Mouse (Mus musculus) heart, embryonic 11.5 days (tissue): ENCODE data around the gene 4930503B20Rik. TPM values are rescaled to one million over a fixed set of nuclear protein-coding genes. Genes with fewer than 3 reads are reported as not detected.

Experiments
- ATAC-seq: fragments of 200-750 bp; cut with Nextera tagmentation; replicated peaks from 2 replicates; pipeline ENCODE4 v1.8.0; 2017; ENCODE audit warnings: moderate library complexity; ENCODE audit not compliant: insufficient number of reproducible peaks, low FRiP score, low TSS enrichment
- H3K27ac ChIP-seq: fragments of 300-500 bp; sonication (generic); 2 replicates; pipeline ENCODE4 v1.5.1; 2014; ENCODE audit warnings: mild to moderate bottlenecking, low read depth, low read length
- H3K27me3 ChIP-seq: fragments of 300-500 bp; sonication (generic); 2 replicates; pipeline ENCODE4 v1.6.1; 2014; ENCODE audit warnings: mild to moderate bottlenecking, low read length, mixed read lengths; ENCODE audit not compliant: control insufficient read depth, insufficient read depth
- H3K36me3 ChIP-seq: fragments of 300-500 bp; sonication (generic); 2 replicates; pipeline ENCODE4 v1.6.1; 2014; ENCODE audit warnings: mild to moderate bottlenecking, low read length, moderate library complexity, mixed read lengths; ENCODE audit not compliant: control insufficient read depth, insufficient read depth
- H3K4me1 ChIP-seq: fragments of 300-500 bp; sonication (generic); 2 replicates; pipeline ENCODE4 v1.6.1; 2014; ENCODE audit warnings: low read length; ENCODE audit not compliant: control insufficient read depth, insufficient read depth
- H3K4me2 ChIP-seq: fragments of 300-500 bp; sonication (generic); 2 replicates; pipeline ENCODE4 v1.6.1; 2014; ENCODE audit warnings: mild to moderate bottlenecking, moderate library complexity
- H3K4me3 ChIP-seq: fragments of 300-500 bp; sonication (generic); 2 replicates; pipeline ENCODE4 v1.5.1; 2014; ENCODE audit warnings: low read depth, low read length
- H3K9ac ChIP-seq: fragments of 300-500 bp; sonication (generic); 2 replicates; pipeline ENCODE4 v1.6.1; 2014; ENCODE audit warnings: mild to moderate bottlenecking, low read depth, low read length, moderate library complexity
- H3K9me3 ChIP-seq: fragments of 300-500 bp; sonication (generic); replicated peaks from 2 replicates; pipeline ENCODE4 v1.6.1; 2016; ENCODE audit warnings: low read length; ENCODE audit not compliant: control insufficient read depth
- WGBS: fragments of 180-500 bp; shearing (Covaris S2); extraction: QIAGEN DNeasy Blood & Tissue Kit; methylation state at CpG from one replicate; pipeline ENCODE4 v1.1.7; 2014; ENCODE audit not compliant: insufficient replicate concordance; 5-methylcytosine and 5-hydroxymethylcytosine counted together
- polyA plus RNA-seq: library from polyadenylated mRNA; unstranded; fragments of >200 nt; fragmentation: Nextera tagmentation; extraction: Ambion mirVana; gene quantifications from 2 replicates; pipeline ENCODE4 v1.2.1, GENCODE M21; 2014

4930503B20Rik gene
- polyA plus RNA-seq, 1 experiment from 2014 or later, result not detected

DNA sequence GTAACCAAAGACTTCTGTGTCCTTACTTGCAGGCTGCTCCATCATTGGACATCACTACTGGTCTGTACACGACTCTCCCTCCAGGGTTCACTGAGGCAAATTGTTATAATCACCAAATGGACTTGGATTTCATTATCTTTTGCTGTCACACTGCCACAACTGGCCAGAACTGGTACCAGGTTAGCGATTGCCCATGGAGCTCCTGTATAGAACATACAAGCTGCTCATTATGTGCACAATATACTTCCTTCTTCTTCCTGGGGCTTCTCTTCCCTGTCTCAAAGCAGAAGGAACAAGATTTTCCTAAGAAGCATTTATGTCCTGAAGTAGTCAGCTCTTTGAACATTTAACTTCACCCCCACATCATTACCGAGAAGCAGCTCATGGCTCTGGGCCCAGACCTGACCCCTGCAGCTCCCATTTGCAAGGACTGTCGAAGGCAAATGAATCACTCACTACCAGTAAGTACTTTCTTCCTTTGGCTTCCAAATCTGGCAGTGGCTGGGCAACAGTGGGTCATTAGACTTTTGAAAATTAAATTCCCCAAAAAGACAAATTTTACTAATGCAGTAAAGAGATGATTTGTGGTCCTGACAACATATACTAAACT lies 9.2 kb downstream of the 4930503B20Rik start:
- Histone ChIP-seq H3K4me1 (peaks cover 8% of the 10 kb centered on the region; the same call in 1 of the 2 replicates), H3K27ac (no peak overlapping the region), H3K4me2 (no peak overlapping the region), H3K9ac (no peak overlapping the region), H3K27me3 (no peaks in the 10 kb centered on the region), H3K9me3 (no peaks in the 10 kb centered on the region), H3K36me3 (no peaks in the 10 kb centered on the region), H3K4me3 (no peak overlapping the region)
- WGBS, result 57% methylated on average over 4 of the region's 4 CpGs
- ATAC-seq, result no peak

DNA sequence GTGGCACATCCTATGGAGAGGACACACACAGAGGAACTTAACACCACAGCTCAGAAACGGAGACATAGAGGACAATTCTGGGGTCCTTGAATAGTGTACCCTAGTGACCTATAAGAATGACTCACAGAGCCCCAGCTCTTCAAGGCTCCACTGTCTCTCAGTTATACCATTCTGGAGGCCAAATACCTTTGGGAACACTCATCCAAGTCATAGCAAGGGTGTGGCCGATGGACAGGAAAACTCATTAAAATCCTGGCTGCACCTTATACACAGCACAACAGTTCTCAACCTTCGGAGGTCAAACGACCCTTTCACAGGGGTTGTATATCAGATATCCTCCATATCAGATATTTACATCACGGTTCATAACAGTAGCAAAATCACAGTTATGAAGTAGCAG lies 18.6 kb downstream of the 4930503B20Rik start:
- no peaks in the 10 kb centered on the region for H3K4me1 ChIP-seq
- no peak overlapping the region for H3K9ac ChIP-seq
- H3K27me3 ChIP-seq, result no peaks in the 10 kb centered on the region
- 82% methylated on average over 5 of the region's 5 CpGs for WGBS
- no peaks in the 10 kb centered on the region for H3K9me3 ChIP-seq
- no peaks in the 10 kb centered on the region for H3K36me3 ChIP-seq
- no peak overlapping the region for H3K27ac ChIP-seq
- ATAC-seq, result no peak
- no peak overlapping the region for H3K4me3 ChIP-seq
- no peak overlapping the region for H3K4me2 ChIP-seq

DNA sequence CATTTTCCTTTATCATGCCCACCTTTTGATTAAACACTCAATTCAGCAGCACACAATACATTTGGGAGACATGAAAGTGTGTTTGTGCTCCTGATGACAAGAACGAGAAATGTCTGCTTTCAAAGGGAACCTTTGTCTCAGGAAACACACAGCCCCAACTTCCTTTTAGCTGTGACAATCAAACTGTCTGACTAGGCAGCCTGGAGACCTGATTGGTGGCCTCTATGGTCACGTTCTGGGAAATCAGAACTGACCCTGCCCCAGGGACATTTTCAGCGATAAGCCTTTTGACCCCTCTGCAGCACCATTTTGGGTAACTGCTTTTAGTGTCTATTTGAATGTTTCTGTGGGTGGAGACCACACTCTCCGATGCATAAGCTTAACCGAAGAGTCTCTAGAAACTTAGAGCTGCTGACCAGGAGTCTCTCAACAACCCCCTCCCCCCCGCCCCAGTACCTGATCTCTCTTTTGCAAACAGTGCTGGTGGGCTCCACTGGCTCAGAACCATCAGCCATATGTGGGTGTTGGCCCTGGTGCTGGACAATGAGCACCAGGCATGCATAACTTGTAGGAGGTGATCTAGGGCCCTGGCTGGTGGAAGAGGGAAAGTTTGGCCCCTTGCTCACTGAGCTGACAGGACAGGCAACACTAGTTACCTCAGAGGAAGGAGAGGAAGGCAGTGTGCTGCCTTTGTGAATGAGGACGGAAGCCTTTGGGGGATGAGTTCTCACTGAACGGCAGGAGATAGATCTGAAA lies 22.7 kb downstream of the 4930503B20Rik start:
- H3K27ac ChIP-seq, result no peak overlapping the region
- no peaks in the 10 kb centered on the region for H3K27me3 ChIP-seq
- H3K9ac ChIP-seq, result no peak overlapping the region
- no peak overlapping the region for H3K4me3 ChIP-seq
- H3K9me3 ChIP-seq, result no peaks in the 10 kb centered on the region
- 60% methylated on average over 8 of the region's 8 CpGs for WGBS
- ATAC-seq, result no peak
- H3K4me2 ChIP-seq, result no peak overlapping the region
- no peaks in the 10 kb centered on the region for H3K36me3 ChIP-seq
- no peaks in the 10 kb centered on the region for H3K4me1 ChIP-seq

DNA sequence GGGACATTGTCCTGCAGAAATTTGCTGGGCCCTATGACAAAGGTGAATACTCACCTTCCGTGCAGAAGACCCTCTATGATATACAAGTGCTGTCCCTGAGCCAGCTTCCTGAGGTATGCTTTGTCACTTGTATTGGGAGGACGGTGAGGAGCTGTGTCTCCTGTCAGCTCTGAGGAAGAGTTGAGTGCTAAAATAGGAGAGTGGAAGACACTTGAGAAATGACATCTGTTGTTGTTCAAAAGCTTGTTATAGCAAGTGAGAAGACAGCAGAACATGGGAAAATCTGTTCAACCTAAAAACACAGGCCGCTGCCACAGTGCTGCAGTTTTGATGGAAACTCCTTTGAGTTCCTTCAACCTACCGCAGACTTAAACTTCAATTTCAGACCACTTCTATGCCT lies 25.4 kb downstream of the 4930503B20Rik start:
- H3K4me2 ChIP-seq, result no peak overlapping the region
- no peak overlapping the region for H3K27ac ChIP-seq
- ATAC-seq, result no peak
- no peaks in the 10 kb centered on the region for H3K27me3 ChIP-seq
- no peaks in the 10 kb centered on the region for H3K36me3 ChIP-seq
- no peak overlapping the region for H3K9ac ChIP-seq
- WGBS, result 71% methylated on average over 4 of the region's 4 CpGs
- no peaks in the 10 kb centered on the region for H3K4me1 ChIP-seq
- H3K4me3 ChIP-seq, result no peak overlapping the region
- no peaks in the 10 kb centered on the region for H3K9me3 ChIP-seq

DNA sequence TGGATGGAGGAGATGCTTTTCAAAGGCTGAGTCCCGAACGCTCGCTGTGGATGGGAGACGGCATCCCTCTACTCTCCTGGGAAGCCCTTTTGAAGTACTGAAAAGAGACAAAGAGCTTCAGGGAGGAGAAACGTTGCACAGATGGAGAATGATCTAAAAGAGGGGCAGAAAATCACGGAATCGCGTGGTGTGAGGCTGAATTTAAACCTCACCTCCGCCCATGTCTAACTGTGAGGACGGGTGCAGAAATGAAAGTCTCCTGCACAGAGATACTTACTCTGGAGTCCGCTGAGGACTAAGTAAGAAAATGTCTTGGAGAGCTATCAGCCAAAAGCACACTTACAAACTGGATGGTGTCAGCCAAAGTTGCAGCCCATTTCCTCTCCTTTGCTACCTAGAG lies 29.2 kb downstream of the 4930503B20Rik start:
- Histone ChIP-seq H3K4me3 (no peak overlapping the region), H3K4me1 (no peaks in the 10 kb centered on the region; the same call in 1 of the 2 replicates), H3K27ac (no peak overlapping the region), H3K4me2 (no peak overlapping the region), H3K9ac (no peak overlapping the region), H3K9me3 (no peaks in the 10 kb centered on the region), H3K36me3 (no peaks in the 10 kb centered on the region), H3K27me3 (no peaks in the 10 kb centered on the region)
- ATAC-seq, result no peak
- WGBS, result 87% methylated on average over 11 of the region's 11 CpGs

DNA sequence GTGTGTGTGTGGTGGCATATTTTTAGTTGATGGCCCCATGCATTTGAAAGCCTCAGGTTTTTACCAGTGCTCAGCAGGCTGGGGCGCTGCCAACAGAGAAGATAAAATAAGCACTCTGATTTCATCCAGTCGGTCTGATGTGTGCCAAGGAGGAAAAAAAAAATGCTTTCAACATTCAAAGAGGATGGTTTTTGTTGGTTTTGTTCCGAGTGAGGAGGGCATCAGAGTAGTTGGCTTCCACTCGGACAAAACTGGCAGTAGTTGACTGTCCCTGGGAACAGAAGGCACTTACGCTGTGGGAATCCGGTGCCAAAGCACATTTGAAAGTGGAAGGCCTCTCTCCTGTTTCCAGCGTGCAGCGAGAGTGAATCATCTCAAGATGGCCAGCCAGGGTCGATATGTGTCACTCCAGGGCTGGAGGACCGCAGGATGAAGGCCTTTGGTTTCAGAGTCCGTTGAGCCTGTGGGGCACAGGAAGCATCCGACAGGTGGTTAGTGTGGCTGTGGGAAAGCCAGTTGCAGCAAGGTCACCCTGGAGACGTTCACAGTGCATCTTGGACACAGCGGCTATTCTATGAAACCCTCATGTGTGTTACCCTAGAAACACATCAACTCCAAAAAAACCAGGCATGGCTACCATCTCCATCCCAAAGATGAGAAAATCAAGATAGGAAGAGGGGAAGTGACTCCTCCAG lies 30.4 kb downstream of the 4930503B20Rik start:
- no peaks in the 10 kb centered on the region for H3K27me3 ChIP-seq
- WGBS, result 79% methylated on average over 14 of the region's 14 CpGs
- no peaks in the 10 kb centered on the region; the same call in 1 of the 2 replicates for H3K4me1 ChIP-seq
- H3K9me3 ChIP-seq, result no peaks in the 10 kb centered on the region
- H3K4me2 ChIP-seq, result no peak overlapping the region
- no peak overlapping the region for H3K9ac ChIP-seq
- H3K4me3 ChIP-seq, result no peak overlapping the region
- no peak overlapping the region for H3K27ac ChIP-seq
- H3K36me3 ChIP-seq, result no peaks in the 10 kb centered on the region
- ATAC-seq, result no peak

DNA sequence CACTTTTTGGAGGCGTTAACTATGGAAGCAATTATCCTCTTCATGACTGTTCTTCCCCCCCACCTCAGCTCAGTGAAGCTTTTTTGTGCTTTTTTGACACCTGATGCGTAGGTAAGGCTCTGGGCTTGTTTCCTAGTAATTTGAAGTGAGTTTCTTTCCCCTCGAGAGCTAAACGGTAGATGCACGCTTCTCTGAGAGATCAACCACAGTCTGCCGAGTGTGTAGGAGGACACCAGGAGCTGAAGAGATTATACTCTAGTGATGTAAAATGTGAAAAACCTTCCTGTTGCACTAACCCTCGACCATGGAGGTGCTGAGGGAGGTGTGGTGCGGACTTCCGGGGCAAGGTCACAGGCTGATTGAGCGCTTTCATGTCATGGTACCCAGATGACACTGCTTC lies 31.0 kb downstream of the 4930503B20Rik start:
- no peaks in the 10 kb centered on the region for H3K27me3 ChIP-seq
- no peak overlapping the region for H3K9ac ChIP-seq
- no peaks in the 10 kb centered on the region for H3K36me3 ChIP-seq
- no peaks in the 10 kb centered on the region; the same call in 1 of the 2 replicates for H3K4me1 ChIP-seq
- H3K27ac ChIP-seq, result no peak overlapping the region
- no peaks in the 10 kb centered on the region for H3K9me3 ChIP-seq
- no peak for ATAC-seq
- H3K4me3 ChIP-seq, result no peak overlapping the region
- 80% methylated on average over 10 of the region's 10 CpGs for WGBS
- H3K4me2 ChIP-seq, result no peak overlapping the region

DNA sequence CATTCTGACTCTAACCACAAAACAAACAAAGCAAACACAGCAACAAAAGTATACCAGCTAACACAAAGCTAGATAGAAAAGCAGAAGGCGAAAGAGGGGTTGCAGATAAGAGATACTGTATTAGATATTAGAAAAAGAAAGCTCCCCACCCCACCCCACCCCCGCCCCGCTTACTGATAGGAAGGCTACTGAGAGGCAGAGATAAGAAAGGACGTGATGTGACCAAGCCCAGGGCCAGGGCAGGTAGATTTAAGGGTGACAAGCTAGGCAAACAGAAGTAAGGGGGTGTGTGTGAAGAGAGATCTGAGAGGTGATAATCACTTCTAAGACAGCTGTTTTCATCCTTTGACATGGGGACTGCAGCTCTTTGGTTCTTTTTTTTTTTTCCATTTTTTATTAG lies 32.8 kb downstream of the 4930503B20Rik start:
- H3K27ac ChIP-seq, result no peak overlapping the region
- no peak overlapping the region for H3K9ac ChIP-seq
- ATAC-seq, result no peak
- no peak overlapping the region for H3K4me2 ChIP-seq
- H3K27me3 ChIP-seq, result no peaks in the 10 kb centered on the region
- no peaks in the 10 kb centered on the region; the same call in 1 of the 2 replicates for H3K4me1 ChIP-seq
- no peaks in the 10 kb centered on the region for H3K9me3 ChIP-seq
- 54% methylated on average over 4 of the region's 4 CpGs for WGBS
- no peaks in the 10 kb centered on the region for H3K36me3 ChIP-seq
- H3K4me3 ChIP-seq, result no peak overlapping the region
